In genomic region chr2:153047828-153048465, GRCm38 (mm10) we compare ENCODE assay signal across 9 mouse cellular contexts. TPM values are rescaled to one million over a fixed set of nuclear protein-coding genes. Genes with fewer than 3 reads are reported as not detected.
DNase-seq lines count a peak whose midpoint lies in the region; ATAC-seq lines count a peak whose summit lies in the region.
"Had no signal": no experiment of that assay in that cellular context is flagged by ENCODE, and none has a peak within 500 bp of the region (broad histone marks: within the 10 kb centered on the region; RNA-seq: fewer than 3 reads in every experiment).

No protein-coding gene starts in this region.

- H3K9ac ChIP-seq in neural tube, embryonic 11.5 days (ENCODE audit: low read length), result no peak overlapping the region

- intact Hi-C loops in left cerebral cortex, postnatal 10 days (cut with DNase I), result no loop called here

- ATAC-seq in neural tube, embryonic 11.5 days (ENCODE audit: insufficient read depth, low FRiP score, low TSS enrichment), result no peak
- no peak for ATAC-seq in activated CD4-positive, CD25-positive, alpha-beta regulatory T cell, adult 4 months

- no peak overlapping the region for H3K27ac ChIP-seq in neural tube, embryonic 11.5 days (ENCODE audit: low read depth, low read length)

- 41% methylated on average over 17 of the region's 17 CpGs for WGBS in neural tube, embryonic 11.5 days

- H3K4me1 ChIP-seq in neural tube, embryonic 11.5 days (ENCODE audit: control insufficient read depth, insufficient read depth, low read length), result no peaks in the 10 kb centered on the region; the same call in 1 of the 2 replicates

- no peak overlapping the region for H3K4me3 ChIP-seq in neural tube, embryonic 11.5 days (ENCODE audit: low read depth, low read length)
- H3K4me3 ChIP-seq: erythroblast, embryonic 14.5 days had no signal

- peaks cover 15% of the 10 kb centered on the region for H3K27me3 ChIP-seq in neural tube, embryonic 11.5 days (ENCODE audit: control insufficient read depth, insufficient read depth, low read length)

- H3K9me3 ChIP-seq in neural tube, embryonic 11.5 days (ENCODE audit: control insufficient read depth, low read length), result no peaks in the 10 kb centered on the region

- no peaks in the 10 kb centered on the region for H3K36me3 ChIP-seq in neural tube, embryonic 11.5 days (ENCODE audit: control insufficient read depth, insufficient read depth, low read length)

- no peak overlapping the region for H3K4me2 ChIP-seq in neural tube, embryonic 11.5 days (ENCODE audit: low read depth)

- DNase-seq in kidney, adult 9 months, result peak; percentile 43
- no peak for DNase-seq in kidney, adult 11 months
- peak; percentile 26 for DNase-seq in Muller cell, postnatal 12 days (ENCODE audit: inconsistent ontology term)
- peak; percentile 94 to 96 for DNase-seq in cerebellum, postnatal 10 days
- peak; percentile 61 to 65 for DNase-seq in frontal cortex, postnatal 36 days (ENCODE audit: low spot score in 2 of 2)
- DNase-seq in left cerebral cortex, postnatal 10 days (ENCODE audit: extremely low spot score in 1 of 2, low spot score in 2 of 2), result peak; percentile 37 to 70
- peak; percentile 50 for DNase-seq in neural tube, embryonic 11.5 days (ENCODE audit: low spot score)

RNA-seq across cellular contexts. Expression of gene Xkr7, which starts 16.3 kb away (rescaled TPM):
- 10 to 100 TPM; 11.8 to 12.4 TPM for total RNA-seq in left cerebral cortex, postnatal 10 days (2021)
- 0.59 and 0.99 TPM in 2 replicates for polyA plus RNA-seq in neural tube, embryonic 11.5 days (2014; fragmentation: Nextera tagmentation; extraction: Ambion mirVana)
- not detected for polyA plus RNA-seq in activated CD4-positive, CD25-positive, alpha-beta regulatory T cell, adult 4 months (2017; shearing (Covaris generic))
- polyA plus RNA-seq: erythroblast, embryonic 14.5 days had no signal

RNA-seq across cellular contexts. Expression of gene Ccm2l, which starts 17.8 kb away (rescaled TPM):
- 1 to 10 TPM; 6.8 to 7.1 TPM for total RNA-seq in left cerebral cortex, postnatal 10 days (2021)
- 1.4 and 1.5 TPM in 2 replicates for polyA plus RNA-seq in neural tube, embryonic 11.5 days (2014; fragmentation: Nextera tagmentation; extraction: Ambion mirVana)
- not detected for polyA plus RNA-seq in activated CD4-positive, CD25-positive, alpha-beta regulatory T cell, adult 4 months (2017; shearing (Covaris generic))
- polyA plus RNA-seq: erythroblast, embryonic 14.5 days had no signal

RNA-seq across cellular contexts. Expression of gene Pdrg1, which starts 32.7 kb away (rescaled TPM):
- total RNA-seq in left cerebral cortex, postnatal 10 days (2021), result 10 to 100 TPM; 59.8 to 60.9 TPM
- polyA plus RNA-seq in neural tube, embryonic 11.5 days (2014; fragmentation: Nextera tagmentation; extraction: Ambion mirVana), result 84.9 and 102 TPM in 2 replicates
- 100 to 1,000 TPM; 159 to 185 TPM for polyA plus RNA-seq in activated CD4-positive, CD25-positive, alpha-beta regulatory T cell, adult 4 months (2017; shearing (Covaris generic))
